In genomic region chr3:39857214-39857839, GRCm38 (mm10) we compare ENCODE assay signal across 26 mouse cellular contexts.
DNase-seq lines count a peak whose midpoint lies in the region; ATAC-seq and TF ChIP-seq lines count a peak whose summit lies in the region.
"Had no signal": no experiment of that assay in that cellular context is flagged by ENCODE, and none has a peak within 500 bp of the region (broad histone marks: within the 10 kb centered on the region; RNA-seq: fewer than 3 reads in every experiment).

No protein-coding gene starts in this region.

- peak; percentile 15 for DNase-seq in forebrain, embryonic 10.5 days (ENCODE audit: extremely low spot score, low spot score)
- DNase-seq in forebrain, postnatal 0 days = no peak
- DNase-seq in midbrain, embryonic 11.5 days (ENCODE audit: low spot score, missing footprints) = peak; percentile 84
- no peak for DNase-seq in left cerebral cortex, adult 18-20 months (ENCODE audit: low spot score in 2 of 2)
- no peak for DNase-seq in liver
- DNase-seq: adrenal gland, postnatal 10 days; cerebellum, adult 8-10 months; gastrocnemius, postnatal 14 days; heart, adult 18-20 months; heart, postnatal 10 days; kidney, adult 8-10 months; kidney, postnatal 10 days; layer of hippocampus, postnatal 36 days; lung, postnatal 4 days; retina, postnatal 1 day; right cerebral cortex, postnatal 25 days; spleen, adult 18-20 months had no signal

- H3K27ac ChIP-seq in forebrain, embryonic 10.5 days = peak overlapping the region; percentile 36; the same call in 1 of the 2 replicates
- no peak overlapping the region for H3K27ac ChIP-seq in forebrain, postnatal 0 days (ENCODE audit: low read depth, low read length)
- 0 out of 2 replicates have a peak overlapping the region, but pooled peaks have one; percentile 47 for H3K27ac ChIP-seq in midbrain, embryonic 11.5 days (ENCODE audit: low read depth, low read length)
- no peak overlapping the region for H3K27ac ChIP-seq in midbrain, embryonic 16.5 days (ENCODE audit: low read length)
- no peak overlapping the region for H3K27ac ChIP-seq in forebrain, embryonic 15.5 days (replicated peaks)
- no peak overlapping the region for H3K27ac ChIP-seq in midbrain, embryonic 15.5 days
- H3K27ac ChIP-seq: embryonic facial prominence, embryonic 10.5 days; hindbrain, embryonic 15.5 days; intestine, embryonic 15.5 days; limb, embryonic 15.5 days; liver, embryonic 15.5 days had no signal

- H3K4me2 ChIP-seq in forebrain, postnatal 0 days (ENCODE audit: low read depth) = no peak overlapping the region; the same call in 1 of the 2 replicates
- no peak overlapping the region for H3K4me2 ChIP-seq in midbrain, embryonic 11.5 days
- no peak overlapping the region for H3K4me2 ChIP-seq in midbrain, embryonic 16.5 days (ENCODE audit: low read length)
- H3K4me2 ChIP-seq in forebrain, embryonic 15.5 days (replicated peaks) = no peak overlapping the region; the same call in 1 of the 2 replicates
- H3K4me2 ChIP-seq in midbrain, embryonic 15.5 days = no peak overlapping the region
- H3K4me2 ChIP-seq: heart, embryonic 12.5 days; hindbrain, embryonic 15.5 days; intestine, embryonic 15.5 days; limb, embryonic 15.5 days; liver, embryonic 15.5 days had no signal

- no peak overlapping the region for H3K9ac ChIP-seq in forebrain, postnatal 0 days
- no peak overlapping the region for H3K9ac ChIP-seq in midbrain, embryonic 11.5 days (ENCODE audit: low read length)
- no peak overlapping the region for H3K9ac ChIP-seq in midbrain, embryonic 16.5 days (ENCODE audit: low read depth, low read length)
- no peak overlapping the region for H3K9ac ChIP-seq in forebrain, embryonic 15.5 days (replicated peaks)
- H3K9ac ChIP-seq in midbrain, embryonic 15.5 days = no peak overlapping the region
- H3K9ac ChIP-seq: heart, embryonic 12.5 days; hindbrain, embryonic 15.5 days; intestine, embryonic 15.5 days; limb, embryonic 15.5 days; liver, embryonic 15.5 days had no signal

- WGBS in forebrain, embryonic 10.5 days = 62% methylated on average over 9 of the region's 9 CpGs
- 11% methylated on average over 8 of the region's 9 CpGs for WGBS in forebrain, postnatal 0 days
- 50% methylated on average over 8 of the region's 9 CpGs for WGBS in midbrain, embryonic 11.5 days
- 25% methylated on average over 9 of the region's 9 CpGs for WGBS in midbrain, embryonic 16.5 days
- WGBS in forebrain, embryonic 15.5 days = 23% methylated on average over 9 of the region's 9 CpGs
- WGBS in midbrain, embryonic 15.5 days = 30% methylated on average over 9 of the region's 9 CpGs

- no peaks in the 10 kb centered on the region for H3K36me3 ChIP-seq in forebrain, embryonic 10.5 days (replicated peaks)
- H3K36me3 ChIP-seq in forebrain, postnatal 0 days (ENCODE audit: insufficient read depth) = no peaks in the 10 kb centered on the region
- no peaks in the 10 kb centered on the region for H3K36me3 ChIP-seq in midbrain, embryonic 11.5 days (ENCODE audit: control insufficient read depth, insufficient read depth, low read length)
- no peaks in the 10 kb centered on the region for H3K36me3 ChIP-seq in midbrain, embryonic 16.5 days (ENCODE audit: control insufficient read depth, insufficient read depth, low read length)
- H3K36me3 ChIP-seq in forebrain, embryonic 15.5 days = no peaks in the 10 kb centered on the region
- no peaks in the 10 kb centered on the region for H3K36me3 ChIP-seq in midbrain, embryonic 15.5 days (replicated peaks)
- H3K36me3 ChIP-seq: embryonic facial prominence, embryonic 10.5 days; heart, embryonic 12.5 days; hindbrain, embryonic 15.5 days; intestine, embryonic 15.5 days; limb, embryonic 15.5 days; liver, embryonic 15.5 days had no signal

- H3K4me1 ChIP-seq in forebrain, embryonic 10.5 days = peaks cover 6% of the 10 kb centered on the region; the same call in 1 of the 2 replicates
- no peaks in the 10 kb centered on the region for H3K4me1 ChIP-seq in forebrain, postnatal 0 days (ENCODE audit: insufficient read depth)
- no peaks in the 10 kb centered on the region for H3K4me1 ChIP-seq in midbrain, embryonic 11.5 days (ENCODE audit: control insufficient read depth, insufficient read depth, low read length)
- H3K4me1 ChIP-seq in midbrain, embryonic 16.5 days (ENCODE audit: control insufficient read depth, insufficient read depth, low read length) = no peaks in the 10 kb centered on the region; the same call in 1 of the 2 replicates
- peaks cover 10% of the 10 kb centered on the region for H3K4me1 ChIP-seq in forebrain, embryonic 15.5 days
- H3K4me1 ChIP-seq in midbrain, embryonic 15.5 days = no peaks in the 10 kb centered on the region
- H3K4me1 ChIP-seq: embryonic facial prominence, embryonic 10.5 days; heart, embryonic 12.5 days; hindbrain, embryonic 15.5 days; intestine, embryonic 15.5 days; limb, embryonic 15.5 days; liver, embryonic 15.5 days had no signal

- no peaks in the 10 kb centered on the region for H3K27me3 ChIP-seq in forebrain, embryonic 10.5 days (ENCODE audit: poor library complexity, severe bottlenecking)
- no peaks in the 10 kb centered on the region for H3K27me3 ChIP-seq in forebrain, postnatal 0 days (ENCODE audit: insufficient read depth, low read length)
- H3K27me3 ChIP-seq in midbrain, embryonic 11.5 days (ENCODE audit: control insufficient read depth, insufficient read depth, low read length) = no peaks in the 10 kb centered on the region
- H3K27me3 ChIP-seq in midbrain, embryonic 16.5 days (ENCODE audit: control insufficient read depth, insufficient read depth, low read depth, low read length) = no peaks in the 10 kb centered on the region
- H3K27me3 ChIP-seq in forebrain, embryonic 15.5 days = no peaks in the 10 kb centered on the region
- no peaks in the 10 kb centered on the region for H3K27me3 ChIP-seq in midbrain, embryonic 15.5 days (replicated peaks)
- H3K27me3 ChIP-seq: heart, embryonic 12.5 days; hindbrain, embryonic 15.5 days; intestine, embryonic 15.5 days; limb, embryonic 15.5 days; liver, embryonic 15.5 days had no signal

- no peak for TF ChIP-seq CTCF in forebrain, postnatal 0 days (IDR thresholded peaks at IDR 0.05; ENCODE audit: low read depth)

- ATAC-seq in forebrain, postnatal 0 days = no peak
- peak; percentile 82 for ATAC-seq in midbrain, embryonic 11.5 days (ENCODE audit: low FRiP score)
- ATAC-seq in midbrain, embryonic 16.5 days = no peak
- peak; percentile 53 for ATAC-seq in forebrain, embryonic 15.5 days (replicated peaks)
- ATAC-seq in midbrain, embryonic 15.5 days (replicated peaks) = 0 out of 2 replicates have a peak, but pooled peaks have one; percentile 24
- ATAC-seq: intestine, embryonic 15.5 days had no signal

- H3K4me3 ChIP-seq in forebrain, embryonic 10.5 days = no peak overlapping the region
- H3K4me3 ChIP-seq in forebrain, postnatal 0 days (ENCODE audit: low read depth, low read length) = no peak overlapping the region
- no peak overlapping the region for H3K4me3 ChIP-seq in midbrain, embryonic 11.5 days (ENCODE audit: low read depth, low read length)
- no peak overlapping the region for H3K4me3 ChIP-seq in midbrain, embryonic 16.5 days (ENCODE audit: low read depth, low read length)
- no peak overlapping the region for H3K4me3 ChIP-seq in forebrain, embryonic 15.5 days
- H3K4me3 ChIP-seq in midbrain, embryonic 15.5 days = no peak overlapping the region
- H3K4me3 ChIP-seq: embryonic facial prominence, embryonic 10.5 days; heart, embryonic 12.5 days; hindbrain, embryonic 15.5 days; intestine, embryonic 15.5 days; limb, embryonic 15.5 days; liver, embryonic 15.5 days had no signal

- no peaks in the 10 kb centered on the region for H3K9me3 ChIP-seq in forebrain, embryonic 10.5 days
- no peaks in the 10 kb centered on the region for H3K9me3 ChIP-seq in forebrain, postnatal 0 days (ENCODE audit: low read length)
- no peaks in the 10 kb centered on the region for H3K9me3 ChIP-seq in midbrain, embryonic 11.5 days (ENCODE audit: control insufficient read depth, low read length)
- no peaks in the 10 kb centered on the region for H3K9me3 ChIP-seq in midbrain, embryonic 16.5 days (replicated peaks; ENCODE audit: control insufficient read depth, low read length, poor library complexity, severe bottlenecking)
- no peaks in the 10 kb centered on the region for H3K9me3 ChIP-seq in forebrain, embryonic 15.5 days
- no peaks in the 10 kb centered on the region for H3K9me3 ChIP-seq in midbrain, embryonic 15.5 days
- H3K9me3 ChIP-seq: embryonic facial prominence, embryonic 10.5 days; hindbrain, embryonic 15.5 days; intestine, embryonic 15.5 days; limb, embryonic 15.5 days; liver, embryonic 15.5 days had no signal

Comparison
In these comparisons a context has a peak if more than half of its experiments do, and no peak if none do; other contexts are left out.
1. DNase-seq: peak in forebrain, embryonic 10.5 days (single experiment) and midbrain, embryonic 11.5 days (single experiment); none in forebrain, postnatal 0 days (single experiment), left cerebral cortex, adult 18-20 months (0 of 2) and liver (single experiment).
2. H3K27ac ChIP-seq: peak in forebrain, embryonic 10.5 days (single experiment) and midbrain, embryonic 11.5 days (single experiment); none in forebrain, postnatal 0 days (single experiment), midbrain, embryonic 16.5 days (single experiment), forebrain, embryonic 15.5 days (single experiment) and midbrain, embryonic 15.5 days (single experiment).
3. ATAC-seq: peak in midbrain, embryonic 11.5 days (single experiment), forebrain, embryonic 15.5 days (single experiment) and midbrain, embryonic 15.5 days (single experiment); none in forebrain, postnatal 0 days (single experiment) and midbrain, embryonic 16.5 days (single experiment).